Mouse (Mus musculus) Patski (cell line): ENCODE measurements at regions not wholly inside any gene's neighbourhood (a gene's known extent, or its start where the extent isn't known, plus 50 kb on each side); places are given as distances from the start of the nearest gene placed in this dataset.

Experiments
- ATAC-seq: fragments of 100-300 bp; one replicate; pipeline ENCODE4 v1.8.0; 2021
- CTCF ChIA-PET: fragments of 350-600 bp; sonication (Branson Sonifier 250); formaldehyde crosslinking; loops from one replicate; lab custom pipeline; 2022; ENCODE audit warnings: inconsistent platforms; lab: Charles Lee
- POLR2A ChIA-PET: fragments of 350-600 bp; sonication (Branson Sonifier 250); formaldehyde crosslinking; loops from one replicate; lab custom pipeline; 2022; ENCODE audit warnings: antibody characterized with exemption, inconsistent platforms; lab: Charles Lee
- DNase-seq: peaks from one replicate; pipeline ENCODE4 v3.0.0-alpha.2; 2011; ENCODE audit warnings: low read depth, low spot score
- H3K27me3 ChIP-seq: fragments of 371-371 bp; one replicate; pipeline ENCODE4 v1.5.1; 2021
- CTCF ChIP-seq: fragments of 100-300 bp; IDR thresholded peaks from one replicate; pipeline ENCODE4 v1.5.1; 2021
- in situ Hi-C: fragments of 300-500 bp; cut with MboI; formaldehyde crosslinking; loops from 3 replicates; pipeline ENCODE4 v1.11.1; 2018; ENCODE audit warnings: low pct_unique_long_range_greater_than_20kb, mixed read lengths

DNA sequence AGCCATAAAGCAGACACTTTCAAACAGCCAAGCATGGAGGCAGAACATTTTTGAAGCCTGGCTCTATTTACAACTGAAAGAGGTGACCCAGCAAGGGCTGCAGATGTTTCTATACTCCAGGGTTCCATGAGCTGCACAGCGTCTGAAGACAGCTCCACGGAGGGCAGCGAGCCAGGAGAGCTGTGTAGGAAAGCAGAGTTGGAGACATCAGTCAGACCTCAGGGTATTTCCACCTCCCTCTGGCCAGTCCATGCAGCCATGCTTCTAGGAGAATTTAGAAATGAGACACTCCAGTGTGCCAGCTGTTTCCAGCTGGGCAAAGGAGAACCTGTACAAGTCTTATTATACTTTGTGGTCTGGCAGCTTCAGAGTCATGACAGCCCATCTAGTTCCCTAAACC is 85.8 kb downstream of the Aldh8a1 start:
- in situ Hi-C loops = loop anchor here (5.0 kb wide), 3 partner anchors 81 to 544 kb away; no protein-coding TSS in a partner anchor
- H3K27me3 ChIP-seq = peaks cover 24% of the 10 kb centered on the region
- no peak for ATAC-seq
- DNase-seq = no peak
- ChIA-PET POLR2A (no interaction called here), CTCF (interaction anchor here (0.9 to 7.6 kb wide), 8 partner anchors 18 to 550 kb away, joined by 3 to 63 read pairs (median 4); no protein-coding TSS in a partner anchor)
- TF ChIP-seq CTCF = no peak

DNA sequence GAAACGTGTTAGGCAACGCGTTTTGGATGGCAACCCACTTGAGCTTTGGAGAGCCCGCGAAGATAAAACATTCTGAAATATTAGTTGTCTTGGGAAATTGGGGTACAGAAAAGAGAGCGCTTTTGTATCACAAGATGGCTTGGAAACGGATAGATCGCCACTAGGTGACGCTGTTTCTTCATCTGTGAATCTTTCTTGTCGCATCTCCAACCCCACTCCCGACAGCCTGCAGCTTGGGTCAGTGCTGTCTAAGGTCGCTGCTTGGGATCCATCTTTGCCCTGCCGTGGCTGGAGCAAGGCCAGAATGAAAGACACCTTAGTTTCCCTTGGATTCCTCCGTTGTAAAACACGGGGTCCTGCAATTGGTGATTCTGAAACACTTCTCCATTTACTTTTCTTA is 88.3 kb downstream of the Aldh8a1 start:
- H3K27me3 ChIP-seq = peaks cover 24% of the 10 kb centered on the region
- POLR2A ChIA-PET = interaction anchor here (1.1 kb wide), 1 partner anchor 530 kb away, joined by 4 read pairs; no protein-coding TSS in a partner anchor

DNA sequence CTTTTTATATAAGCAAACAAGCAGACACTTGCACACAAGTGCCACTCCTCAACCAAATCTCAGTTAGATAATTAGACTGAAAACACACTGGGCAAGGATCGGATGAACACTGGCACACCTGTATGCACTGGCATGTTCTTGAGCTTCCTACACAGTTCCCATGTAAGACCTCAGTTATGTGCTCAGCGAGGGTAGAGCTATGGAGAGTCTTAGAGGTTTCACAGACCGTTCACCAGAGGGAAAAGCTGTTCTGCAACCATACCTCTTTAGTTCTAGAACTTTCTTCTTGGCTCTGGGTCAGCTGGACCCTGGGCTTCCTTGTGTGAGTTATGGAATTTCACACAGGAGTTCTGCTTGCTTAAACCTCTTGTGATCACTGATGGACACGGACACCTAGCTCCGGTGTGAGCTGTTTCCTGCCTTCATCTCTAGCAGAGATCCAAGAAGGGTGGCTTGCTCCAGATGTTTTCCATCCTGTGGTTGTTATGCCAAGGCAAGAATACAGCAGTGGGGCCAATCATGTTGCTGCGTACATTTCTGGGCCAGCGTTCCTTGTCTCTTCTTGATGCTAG is 88.8 kb downstream of the Aldh8a1 start:
- in situ Hi-C loops = loop anchor here (5.0 kb wide), 2 partner anchors 241 to 321 kb away; no protein-coding TSS in a partner anchor
- ATAC-seq = no peak
- no peak for TF ChIP-seq CTCF
- DNase-seq = no peak
- POLR2A ChIA-PET = interaction anchor here (0.6 to 1.1 kb wide), 2 partner anchors 86 to 529 kb away, joined by 3 to 4 read pairs; no protein-coding TSS in a partner anchor
- CTCF ChIA-PET = interaction anchor here (0.7 to 7.6 kb wide), 12 partner anchors 8 to 546 kb away, joined by 3 to 63 read pairs (median 6); no protein-coding TSS in a partner anchor
- H3K27me3 ChIP-seq = peaks cover 24% of the 10 kb centered on the region

More for the DNA sequence above, 88.3 kb downstream of the Aldh8a1 start:
- CTCF ChIA-PET = interaction anchor here (0.9 to 7.6 kb wide), 12 partner anchors 9 to 547 kb away, joined by 3 to 63 read pairs (median 6); no protein-coding TSS in a partner anchor
- in situ Hi-C loops = loop anchor here (5.0 kb wide), 2 partner anchors 242 to 322 kb away; no protein-coding TSS in a partner anchor
- ATAC-seq (peak; percentile 26), DNase-seq (peak; percentile 35)
- TF ChIP-seq CTCF = peak; percentile 89

DNA sequence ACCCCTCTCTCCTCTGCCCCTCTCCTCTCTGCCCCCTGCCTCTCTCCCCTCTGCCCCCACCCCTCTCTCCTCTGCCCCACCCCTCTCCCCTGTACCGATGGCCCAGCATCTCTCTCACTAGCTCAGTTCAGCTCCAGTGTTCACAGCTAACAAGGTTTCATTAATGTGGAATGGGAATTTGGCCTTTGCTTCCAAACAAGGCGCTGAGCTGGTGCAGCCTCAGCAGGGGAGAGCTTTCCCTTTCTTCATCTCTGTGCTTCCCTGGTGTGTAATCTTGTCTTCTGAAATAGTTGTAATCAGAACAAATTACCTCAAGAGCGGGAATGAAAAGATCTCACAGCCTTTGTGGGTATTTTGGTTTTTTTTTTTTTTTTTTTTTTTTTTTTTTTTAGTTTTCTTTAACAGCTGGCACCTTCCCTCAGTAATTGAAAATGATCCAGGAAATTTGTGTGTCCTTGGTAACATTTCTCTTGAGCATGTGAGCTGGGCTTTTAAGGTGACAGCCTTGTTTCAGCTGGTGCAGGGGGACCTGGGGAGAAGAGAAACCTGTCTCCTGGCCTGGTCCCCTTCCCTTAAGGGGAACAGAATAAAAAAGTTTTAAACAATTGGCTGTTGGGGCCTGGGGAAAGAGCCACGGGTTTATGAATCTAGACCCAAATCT is 90.5 kb downstream of the Aldh8a1 start:
- peak; percentile 15 for DNase-seq
- CTCF ChIA-PET = interaction anchor here (0.7 to 1.8 kb wide), 6 partner anchors 14 to 544 kb away, joined by 3 to 4 read pairs (median 4); no protein-coding TSS in a partner anchor
- POLR2A ChIA-PET = interaction anchor here (1.1 to 1.5 kb wide), 2 partner anchors 9 to 528 kb away, joined by 5 to 14 read pairs; no protein-coding TSS in a partner anchor
- H3K27me3 ChIP-seq = peaks cover 22% of the 10 kb centered on the region
- no peak for TF ChIP-seq CTCF
- in situ Hi-C loops = loop anchor here (5.0 kb wide), 2 partner anchors 240 to 320 kb away; no protein-coding TSS in a partner anchor
- ATAC-seq = no peak

DNA sequence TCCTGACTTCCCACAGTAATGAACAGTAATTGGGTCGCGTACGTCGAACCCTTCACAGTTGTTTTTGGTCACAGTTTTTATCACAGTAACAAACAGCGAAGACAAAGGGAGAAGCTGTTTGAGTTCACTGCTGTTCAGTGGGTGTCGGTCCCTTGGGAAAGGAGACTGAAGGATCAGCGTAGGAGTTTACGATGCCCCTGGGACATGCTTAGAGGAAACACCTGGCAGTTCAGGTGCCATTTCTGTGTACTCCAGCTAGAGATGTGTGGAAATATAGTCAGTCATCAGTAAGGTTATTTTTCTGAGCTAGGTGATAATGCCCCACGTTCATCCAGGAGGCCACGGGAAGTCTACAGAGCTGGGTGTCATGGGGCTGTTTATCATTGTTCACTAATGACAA is 91.3 kb downstream of the Aldh8a1 start:
- DNase-seq (no peak), ATAC-seq (no peak)
- ChIA-PET CTCF (interaction anchor here (1.1 to 1.8 kb wide), 4 partner anchors 13 to 144 kb away, joined by 3 to 4 read pairs (median 3); no protein-coding TSS in a partner anchor), POLR2A (interaction anchor here (0.7 to 1.5 kb wide), 3 partner anchors 8 to 530 kb away, joined by 4 to 14 read pairs (median 5); no protein-coding TSS in a partner anchor)
- no peak for TF ChIP-seq CTCF
- H3K27me3 ChIP-seq = peaks cover 15% of the 10 kb centered on the region
- in situ Hi-C loops = loop anchor here (5.0 kb wide), 2 partner anchors 239 to 319 kb away; no protein-coding TSS in a partner anchor

DNA sequence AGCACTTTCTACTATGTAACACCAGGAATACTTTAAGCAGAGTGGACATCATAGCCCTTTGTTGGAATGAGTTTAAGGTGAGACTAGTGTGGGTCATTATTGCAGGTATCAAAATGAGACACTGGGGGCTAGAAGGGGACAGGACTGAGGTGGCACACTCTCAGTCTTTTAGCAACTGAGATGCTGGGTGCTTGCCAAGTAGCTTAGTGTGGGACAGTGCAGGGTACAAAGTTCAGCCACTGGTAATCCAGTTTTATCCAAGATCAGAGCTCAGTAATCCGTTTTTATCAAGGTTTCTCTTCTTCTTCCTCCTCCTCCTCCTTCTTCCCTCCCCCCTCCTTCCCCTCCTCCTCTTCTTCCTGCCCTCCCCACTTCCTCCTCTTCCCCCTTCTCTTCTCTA is 92.9 kb downstream of the Aldh8a1 start:
- POLR2A ChIA-PET = interaction anchor here (0.6 kb wide), 1 partner anchor 57 kb away, joined by 3 read pairs; no protein-coding TSS in a partner anchor

DNA sequence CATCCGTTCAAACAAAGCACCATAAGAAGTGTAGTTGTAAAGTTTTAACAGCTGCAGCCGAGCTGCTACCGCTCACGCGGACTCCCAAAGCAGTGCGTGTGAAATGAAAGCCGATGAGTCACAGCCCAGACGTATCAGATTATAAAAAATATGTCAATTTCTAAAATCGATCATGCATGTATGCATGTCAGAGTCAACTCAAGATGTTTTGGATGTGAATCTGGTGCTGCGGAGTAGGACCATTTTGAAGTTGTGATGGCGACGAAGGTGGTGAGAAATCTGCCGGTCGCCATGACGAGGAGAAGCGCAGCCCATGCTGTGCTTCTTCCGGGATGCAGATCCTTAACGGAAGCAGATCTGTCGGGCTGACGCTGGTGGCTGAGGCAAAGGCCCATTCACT is 93.5 kb downstream of the Aldh8a1 start:
- H3K27me3 ChIP-seq = peaks cover 7% of the 10 kb centered on the region
- DNase-seq (no peak), ATAC-seq (no peak)
- no peak for TF ChIP-seq CTCF
- POLR2A ChIA-PET = interaction anchor here (0.6 kb wide), 1 partner anchor 56 kb away, joined by 3 read pairs; no protein-coding TSS in a partner anchor
- CTCF ChIA-PET = interaction anchor here (0.7 kb wide), 1 partner anchor 25 kb away, joined by 3 read pairs; no protein-coding TSS in a partner anchor
- in situ Hi-C loops = no loop called here

More for the DNA sequence above, 92.9 kb downstream of the Aldh8a1 start:
- H3K27me3 ChIP-seq = peaks cover 5% of the 10 kb centered on the region
- no peak for TF ChIP-seq CTCF
- CTCF ChIA-PET = interaction anchor here (0.7 kb wide), 1 partner anchor 25 kb away, joined by 3 read pairs; no protein-coding TSS in a partner anchor
- in situ Hi-C loops = loop anchor here (5.0 kb wide), 2 partner anchors 237 to 317 kb away; no protein-coding TSS in a partner anchor
- ATAC-seq (no peak), DNase-seq (no peak)

DNA sequence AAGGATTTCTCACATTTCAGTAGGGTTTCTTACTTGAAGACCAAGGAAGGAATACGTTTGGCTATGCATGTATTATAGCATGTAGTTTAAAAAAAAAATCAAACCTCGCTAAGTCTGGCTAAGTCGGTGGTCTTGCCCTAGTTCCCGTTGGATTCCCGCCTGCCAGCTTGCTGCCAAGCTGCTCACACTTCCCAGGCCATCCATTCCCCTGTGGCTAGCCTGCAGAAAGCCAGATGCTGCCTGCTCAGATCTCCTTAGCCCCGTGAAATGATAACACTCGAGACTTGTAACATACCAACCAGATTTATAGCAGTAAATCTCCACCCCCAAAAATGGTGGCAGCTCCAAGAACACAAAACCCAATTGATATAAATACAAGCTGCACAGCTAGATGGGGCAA is 97.2 kb downstream of the Aldh8a1 start:
- H3K27me3 ChIP-seq = peaks cover 7% of the 10 kb centered on the region
- in situ Hi-C loops = no loop called here
- ATAC-seq = no peak
- TF ChIP-seq CTCF = no peak
- no peak for DNase-seq
- ChIA-PET CTCF (interaction anchor here (1.2 kb wide), 1 partner anchor 9 kb away, joined by 4 read pairs; no protein-coding TSS in a partner anchor), POLR2A (no interaction called here)

DNA sequence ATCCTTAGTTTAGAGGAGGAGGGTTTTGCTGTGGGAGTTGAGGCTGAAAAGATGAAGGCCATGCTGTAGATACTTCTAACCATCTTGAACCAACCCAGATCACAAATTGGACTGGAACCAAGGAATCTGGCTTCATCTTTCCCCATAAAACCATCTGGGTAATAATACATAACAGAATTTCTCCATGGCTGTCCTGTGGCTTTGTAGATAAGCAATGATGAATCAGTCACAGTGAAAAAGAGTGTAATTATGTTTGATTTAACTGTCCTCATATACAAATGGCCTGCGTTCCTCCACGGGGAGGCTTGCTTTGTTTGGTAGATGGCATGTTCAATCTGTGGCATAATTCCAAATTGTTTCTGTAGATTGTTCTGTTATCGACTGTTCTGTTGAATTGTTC is 100.9 kb downstream of the Aldh8a1 start:
- ChIA-PET CTCF (interaction anchor here (0.5 kb wide), 1 partner anchor 12 kb away, joined by 3 read pairs; no protein-coding TSS in a partner anchor), POLR2A (no interaction called here)
- in situ Hi-C loops = no loop called here
- peaks cover 7% of the 10 kb centered on the region for H3K27me3 ChIP-seq
- ATAC-seq (no peak), DNase-seq (no peak)
- no peak for TF ChIP-seq CTCF

DNA sequence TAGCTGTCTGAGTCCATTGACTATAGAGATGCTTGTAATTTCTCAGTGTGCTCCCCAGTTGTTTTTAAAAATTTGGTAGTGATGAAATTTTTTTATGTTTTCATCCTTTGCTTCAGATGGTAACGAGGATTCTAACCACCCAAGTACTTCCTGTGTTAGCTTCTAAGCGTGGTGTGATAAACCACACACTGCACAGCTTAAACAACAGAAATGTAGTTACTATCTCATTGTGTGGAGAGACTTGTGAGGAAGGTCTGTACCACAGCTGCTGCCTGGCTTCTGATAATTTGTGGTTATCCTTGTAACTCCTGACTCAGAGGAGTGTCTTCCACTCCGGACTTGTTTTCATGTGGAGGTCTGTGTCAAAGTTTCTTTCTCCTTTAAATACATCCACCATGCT is 102.3 kb downstream of the Aldh8a1 start:
- DNase-seq = no peak
- POLR2A ChIA-PET = no interaction called here
- in situ Hi-C loops = no loop called here

More for the DNA sequence above, 102.3 kb downstream of the Aldh8a1 start:
- no peak for ATAC-seq
- TF ChIP-seq CTCF = no peak
- CTCF ChIA-PET = no interaction called here
- H3K27me3 ChIP-seq = peaks cover 7% of the 10 kb centered on the region
